Mouse (Mus musculus) T-helper 1 cell (primary cell): ENCODE measurements around the gene Bicc1.

Experiments used
- in situ Hi-C: fragments of 300-600 bp; cut with MboI, MseI; formaldehyde crosslinking; loops from one replicate; pipeline ENCODE4 v1.15.1; 2025; ENCODE audit warnings: high pct_unique_total_duplicates

Bicc1 gene

DNA sequence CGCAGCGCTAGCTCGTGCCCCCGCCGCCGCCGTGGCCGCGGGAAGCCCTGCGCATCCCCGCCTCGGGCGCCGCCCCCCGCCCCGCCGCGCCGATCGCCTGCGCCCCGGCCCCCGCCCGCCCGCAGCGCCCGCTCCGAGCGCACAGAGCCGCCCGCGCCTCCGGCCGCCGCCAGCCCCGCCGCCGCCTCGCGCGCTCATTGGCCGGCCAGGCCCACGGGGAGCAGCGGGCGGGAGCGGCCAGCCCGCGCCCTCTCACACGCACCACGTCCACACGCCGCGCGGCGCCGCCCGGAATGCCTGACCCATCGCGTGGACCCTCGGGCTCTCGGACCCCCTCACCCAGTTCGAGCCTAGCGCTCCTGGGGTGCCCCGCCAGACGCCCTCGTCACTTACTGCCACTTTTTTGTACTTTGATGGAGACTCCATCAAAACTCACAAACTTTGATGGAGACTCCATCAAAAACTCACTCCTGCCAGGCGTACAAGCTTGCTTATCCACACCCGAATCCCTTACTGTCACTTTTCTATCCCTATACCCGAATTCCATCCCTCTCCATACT is at the start of gene Bicc1:
Bicc1 (minus strand) TSS at position 25 of the 560 bp plus-strand sequence.
- in situ Hi-C loops: no loop called here

DNA sequence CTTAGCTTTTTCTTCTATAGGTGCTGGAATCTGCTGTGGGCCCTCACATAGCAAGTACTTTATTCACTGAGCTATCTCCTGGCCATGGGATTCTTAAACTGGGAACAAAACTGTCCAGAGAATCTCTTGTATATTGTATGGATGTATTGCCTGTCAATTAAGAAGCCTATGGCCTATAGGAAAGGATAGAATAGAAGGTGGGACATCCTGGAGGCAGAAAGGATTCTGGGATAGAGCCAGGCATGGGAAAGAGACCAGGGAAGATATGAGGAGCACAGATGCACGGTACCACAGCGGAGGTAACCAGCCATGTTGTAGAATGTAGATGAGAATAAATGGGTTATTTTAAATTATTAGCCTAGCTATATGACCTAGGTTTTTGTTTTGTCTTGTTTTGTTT is 42.0 kb upstream of the Bicc1 start:
- in situ Hi-C loops: loop anchor here (10.0 kb wide), 1 partner anchor 887 kb away; no protein-coding TSS in a partner anchor

DNA sequence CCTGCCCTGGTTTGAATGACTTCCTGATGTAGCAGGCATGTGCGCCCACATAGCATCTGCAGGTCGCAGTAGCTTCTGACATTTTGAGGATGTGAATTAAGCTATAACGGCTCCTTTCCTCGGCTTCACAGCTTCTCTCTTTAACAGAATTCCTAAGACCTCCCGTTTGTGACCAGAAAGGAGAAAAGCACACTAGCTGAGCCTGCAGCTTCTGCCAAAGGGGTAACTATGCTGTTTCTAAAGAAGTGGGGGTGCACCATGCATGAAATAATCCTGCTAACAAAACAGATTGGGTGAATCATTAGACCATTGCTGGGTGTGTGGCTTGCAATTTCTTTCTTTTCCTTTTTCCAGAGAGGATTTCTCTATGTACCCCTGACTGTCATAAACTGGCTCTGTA is 41.5 kb upstream of the Bicc1 start:
- in situ Hi-C loops: loop anchor here (10.0 kb wide), 1 partner anchor 886 kb away; no protein-coding TSS in a partner anchor

DNA sequence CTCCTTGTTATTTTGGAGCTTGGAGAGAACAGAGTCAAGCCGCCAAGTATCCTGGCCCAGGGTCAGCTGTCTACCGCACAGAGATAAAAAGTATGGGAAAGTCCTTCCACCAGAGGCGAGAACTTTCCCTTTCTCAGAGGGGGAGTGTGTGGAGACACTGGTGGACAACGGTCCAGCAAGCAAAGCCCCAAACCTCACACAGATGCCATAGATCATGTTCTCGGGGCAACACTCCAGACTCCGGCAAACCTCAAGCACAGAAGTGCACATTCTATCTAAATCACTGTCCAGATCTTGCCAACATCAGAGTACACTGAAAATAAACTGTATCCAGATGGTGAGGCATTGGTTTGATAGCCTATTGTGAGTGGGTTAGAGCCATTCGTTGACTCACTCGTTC is 39.2 kb upstream of the Bicc1 start:
- in situ Hi-C loops: no loop called here

DNA sequence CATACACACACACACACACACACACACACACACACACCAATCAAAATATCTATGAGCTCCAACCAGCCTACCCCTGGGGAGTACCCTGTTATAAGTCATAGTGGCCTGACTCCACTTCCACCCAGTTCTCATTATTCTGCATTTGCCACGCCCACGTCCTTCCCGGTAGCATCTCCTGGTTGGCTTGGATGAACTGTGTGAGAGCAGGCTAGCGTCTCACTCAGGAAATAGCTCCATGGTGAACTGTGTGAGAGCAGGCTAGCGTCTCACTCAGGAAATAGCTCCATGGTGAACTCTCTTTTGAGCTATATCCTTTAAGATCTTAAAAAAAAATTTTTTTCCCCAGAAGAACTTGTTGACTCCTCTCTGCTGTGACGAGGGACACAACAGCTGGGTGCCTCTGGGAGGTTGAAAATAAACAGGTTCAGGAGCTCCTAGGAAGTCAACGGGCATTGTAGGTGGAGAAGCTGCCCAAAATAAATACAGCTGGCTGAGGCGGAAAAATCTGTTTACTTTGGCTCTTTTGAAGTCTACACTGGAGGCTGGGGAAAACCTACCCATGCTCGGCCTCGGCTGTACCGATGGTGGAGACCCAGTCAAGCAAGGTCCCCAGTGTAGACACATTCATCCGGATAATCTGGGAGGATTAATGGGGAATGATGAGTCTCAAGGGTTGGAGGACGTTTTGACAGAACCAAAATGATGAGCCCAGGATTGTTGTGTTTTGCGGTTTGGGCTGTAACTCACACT is 37.7 kb upstream of the Bicc1 start:
- in situ Hi-C loops: no loop called here

DNA sequence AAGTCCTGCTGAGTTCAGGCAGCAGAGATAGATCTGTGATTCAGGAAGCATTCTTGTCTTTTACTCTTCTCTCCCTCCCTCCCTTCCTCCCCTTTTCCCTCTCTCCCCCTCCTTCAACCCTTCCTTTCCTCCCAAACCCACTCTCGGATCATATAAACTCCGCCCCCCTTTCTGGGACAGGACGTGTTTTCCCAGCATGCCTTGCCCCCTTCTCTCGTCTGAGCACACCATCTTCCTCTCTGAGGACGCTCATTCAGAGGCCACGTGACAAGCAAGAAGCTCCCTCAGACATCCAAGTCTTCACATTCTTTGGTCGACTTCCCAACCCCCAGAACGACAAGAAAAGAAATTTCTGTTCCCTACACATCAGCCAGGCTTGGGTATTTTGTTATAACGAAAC is 36.0 kb upstream of the Bicc1 start:
- in situ Hi-C loops: no loop called here

DNA sequence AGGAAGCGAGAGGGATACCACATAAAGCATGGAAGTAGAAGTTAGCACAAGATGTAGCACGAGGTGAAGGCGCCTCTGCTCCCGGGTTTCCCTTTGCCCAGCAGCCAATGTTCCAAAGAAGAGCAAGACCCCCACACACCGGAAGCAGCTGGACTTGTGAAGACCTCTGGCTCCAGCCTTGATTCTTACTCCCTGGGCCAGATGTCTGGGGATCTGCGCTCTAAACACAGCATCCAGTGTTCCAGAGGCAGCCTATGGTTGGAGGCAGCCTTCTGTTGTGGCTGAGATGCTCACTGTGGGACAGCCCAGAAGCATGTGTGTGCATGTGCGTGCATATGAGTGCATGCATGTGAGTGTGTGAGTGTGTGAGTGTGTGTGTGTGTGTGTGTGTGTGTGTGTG is 35.2 kb upstream of the Bicc1 start:
- in situ Hi-C loops: no loop called here

DNA sequence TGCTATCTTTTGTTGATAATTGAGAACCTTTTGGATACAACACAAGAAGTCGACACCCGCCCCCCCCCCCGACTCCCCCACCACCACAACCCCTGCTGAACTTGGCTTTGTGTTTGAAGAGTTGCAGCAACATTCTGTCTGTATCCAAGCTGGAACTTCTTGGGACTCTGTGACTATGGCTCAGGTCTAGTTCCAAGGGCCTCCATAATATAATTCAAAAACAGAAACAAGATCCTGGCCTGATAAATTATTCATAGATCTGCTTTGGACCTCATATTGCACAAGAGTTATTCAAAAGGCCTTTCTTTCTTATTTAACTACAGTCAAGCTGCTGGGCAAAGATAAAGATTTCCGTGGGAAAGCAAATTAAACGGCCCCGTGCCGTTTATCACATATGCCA is 33.8 kb upstream of the Bicc1 start:
- in situ Hi-C loops: no loop called here

DNA sequence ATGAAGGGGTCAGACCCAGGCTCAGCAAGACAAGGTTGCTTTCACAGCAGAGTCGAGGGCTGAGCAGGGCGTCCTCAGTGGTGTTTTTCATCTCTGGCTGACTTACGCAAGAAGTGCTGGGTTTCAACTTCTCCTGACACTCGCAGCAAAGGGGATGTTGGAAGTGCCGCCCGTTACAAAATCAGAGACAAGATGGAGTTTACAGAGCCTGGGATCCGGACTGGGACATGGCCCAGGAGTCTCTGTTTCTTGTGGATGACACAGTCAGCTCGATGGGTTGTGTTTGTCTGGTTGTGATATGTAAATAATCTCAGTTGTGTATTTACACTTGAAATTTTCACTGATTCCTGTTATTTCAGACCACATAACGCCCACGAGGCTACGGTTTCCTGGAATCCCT is 33.4 kb upstream of the Bicc1 start:
- in situ Hi-C loops: no loop called here

DNA sequence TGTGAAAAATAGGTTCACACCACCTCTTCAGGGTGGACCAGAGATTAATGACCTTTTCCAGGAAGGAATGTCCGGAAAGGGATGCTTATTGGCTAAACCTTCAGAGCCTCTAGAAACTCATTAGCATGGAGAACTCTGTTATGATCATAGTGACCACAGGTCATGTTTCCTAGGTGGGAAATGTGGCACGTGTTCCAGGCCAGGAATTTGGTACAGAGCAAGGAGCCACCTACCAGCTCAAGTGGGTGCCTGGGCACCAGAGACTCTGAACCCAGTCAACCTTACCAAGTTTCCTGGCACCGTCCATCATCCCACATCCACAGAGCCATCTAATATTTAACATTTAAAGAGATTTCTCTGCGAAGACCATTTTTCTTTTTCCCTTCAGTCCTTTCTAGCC is 29.2 kb upstream of the Bicc1 start:
- in situ Hi-C loops: no loop called here

DNA sequence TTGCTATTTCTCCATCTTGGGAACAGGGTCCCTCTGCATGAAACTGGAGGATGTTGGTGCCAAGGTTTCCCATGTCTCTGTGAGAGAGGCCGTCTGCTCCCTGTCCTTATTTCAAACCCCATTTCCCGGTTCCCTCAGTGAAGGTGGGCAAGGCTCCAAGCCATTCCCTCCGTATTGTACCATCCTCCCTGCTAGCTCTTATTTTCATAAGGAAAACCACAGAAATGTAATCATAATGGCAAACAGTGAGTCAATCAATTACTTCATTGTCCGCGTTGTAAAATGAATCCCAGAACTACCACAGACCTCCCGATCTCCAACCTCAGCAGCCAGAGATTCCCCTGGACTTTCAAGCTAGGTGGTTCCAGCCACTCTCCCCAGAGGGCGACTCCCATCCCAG is 25.6 kb upstream of the Bicc1 start:
- in situ Hi-C loops: no loop called here

DNA sequence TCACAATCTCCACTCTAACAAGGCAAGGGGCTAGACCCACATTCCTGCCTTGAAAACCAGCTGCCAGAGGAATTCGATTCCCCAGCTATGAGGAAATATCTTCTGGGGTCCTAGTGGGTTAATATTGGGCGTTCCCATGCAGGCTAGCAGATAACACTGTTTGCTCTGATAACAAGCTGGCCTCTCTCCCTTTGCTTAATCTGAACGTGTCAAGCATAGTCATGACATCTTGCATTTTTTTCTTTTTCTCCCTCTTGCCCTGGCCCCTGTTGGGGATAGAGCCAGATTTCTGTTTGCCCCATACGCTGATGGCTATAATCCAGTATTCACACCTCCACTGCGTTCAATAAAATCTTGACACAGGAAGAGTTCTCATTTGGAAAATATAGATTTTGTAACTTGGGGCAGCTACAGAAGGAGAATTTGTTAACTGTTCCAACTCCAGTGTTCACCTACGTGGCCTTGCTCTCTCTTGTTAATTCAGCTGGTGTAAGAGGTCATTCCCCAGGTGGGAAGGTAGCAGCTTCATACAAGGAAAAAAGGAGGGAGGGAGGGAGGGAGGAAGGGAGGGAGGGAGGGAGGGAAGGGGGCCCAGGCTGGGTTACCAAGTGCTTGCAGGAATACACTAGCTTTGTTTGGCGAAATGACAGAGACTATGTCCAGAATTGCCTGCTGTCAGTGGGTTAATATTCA is 24.0 kb upstream of the Bicc1 start:
- in situ Hi-C loops: no loop called here

DNA sequence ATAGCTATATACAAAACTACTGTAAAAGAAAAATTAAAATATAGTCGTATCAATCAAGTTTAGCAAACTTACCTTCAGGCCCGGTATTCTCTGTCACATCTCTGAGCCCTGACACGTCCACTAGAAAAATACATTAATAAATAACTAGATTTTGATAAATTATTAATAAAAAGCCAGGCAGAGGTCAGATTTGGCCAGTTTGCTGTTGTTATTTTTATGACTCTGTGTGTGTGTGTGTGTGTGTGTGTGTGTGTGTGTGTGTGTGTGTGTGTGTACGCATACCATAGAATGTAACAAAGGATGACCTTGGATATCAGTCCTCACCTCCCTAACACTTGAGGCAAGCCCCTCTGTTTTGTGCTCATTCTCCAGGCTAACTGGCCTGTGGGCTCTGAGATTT is 22.4 kb upstream of the Bicc1 start:
- in situ Hi-C loops: no loop called here

DNA sequence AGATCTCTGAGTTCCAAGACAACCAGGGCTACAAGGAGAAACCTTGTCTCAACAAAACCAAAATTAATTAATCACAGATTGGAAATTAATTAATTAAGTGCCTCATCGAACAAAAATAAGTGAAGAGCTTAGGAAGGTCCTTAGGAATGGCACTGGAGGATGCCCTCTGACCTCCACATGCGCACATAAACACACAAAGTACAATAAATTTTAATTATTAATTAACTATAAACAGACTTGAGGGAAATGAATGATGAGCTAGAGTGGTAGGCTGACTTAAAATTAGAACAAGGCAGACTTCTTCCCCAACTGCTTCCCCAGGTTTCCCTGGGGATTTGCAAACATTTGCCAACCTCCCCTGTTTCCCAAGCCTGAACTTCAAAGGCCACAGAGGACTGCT is 21.6 kb upstream of the Bicc1 start:
- in situ Hi-C loops: no loop called here

DNA sequence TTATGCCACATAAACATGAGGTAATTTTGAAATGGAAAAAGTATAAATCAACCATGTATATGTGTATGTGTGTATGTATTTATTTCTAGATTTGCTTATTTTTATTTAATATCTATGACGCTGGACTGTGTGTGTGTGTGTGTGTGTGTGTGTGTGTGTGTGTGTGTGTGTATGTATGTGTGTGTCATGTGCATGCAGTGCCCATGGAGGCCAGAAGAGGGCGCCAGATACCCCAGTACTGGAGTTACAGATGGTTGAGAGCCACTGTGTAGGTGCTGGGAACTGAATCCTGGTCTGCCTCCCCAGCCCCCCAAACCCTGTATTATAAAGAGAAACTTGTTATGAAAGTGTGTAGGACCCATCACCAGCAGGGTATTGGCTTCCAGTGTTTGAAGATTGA is 20.6 kb upstream of the Bicc1 start:
- in situ Hi-C loops: no loop called here

DNA sequence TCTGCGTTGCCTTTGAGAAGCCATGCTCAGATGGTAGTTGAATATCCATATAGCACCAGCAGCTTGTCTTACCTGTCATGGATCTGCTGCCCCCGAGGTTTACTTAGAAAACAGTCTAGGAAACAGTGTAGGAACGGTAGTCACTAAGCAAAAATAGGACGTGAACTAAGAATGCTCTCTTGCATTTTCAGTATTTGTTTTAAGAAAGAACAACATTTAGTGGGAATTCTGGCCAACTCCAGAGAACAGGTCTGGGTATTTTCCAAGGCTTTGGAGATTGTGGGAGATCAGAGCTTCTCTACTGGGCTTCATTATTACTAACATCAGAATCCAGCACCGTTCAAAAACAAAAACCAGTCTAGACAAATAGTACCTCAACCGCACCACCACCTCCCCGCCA is 17.7 kb upstream of the Bicc1 start:
- in situ Hi-C loops: no loop called here

DNA sequence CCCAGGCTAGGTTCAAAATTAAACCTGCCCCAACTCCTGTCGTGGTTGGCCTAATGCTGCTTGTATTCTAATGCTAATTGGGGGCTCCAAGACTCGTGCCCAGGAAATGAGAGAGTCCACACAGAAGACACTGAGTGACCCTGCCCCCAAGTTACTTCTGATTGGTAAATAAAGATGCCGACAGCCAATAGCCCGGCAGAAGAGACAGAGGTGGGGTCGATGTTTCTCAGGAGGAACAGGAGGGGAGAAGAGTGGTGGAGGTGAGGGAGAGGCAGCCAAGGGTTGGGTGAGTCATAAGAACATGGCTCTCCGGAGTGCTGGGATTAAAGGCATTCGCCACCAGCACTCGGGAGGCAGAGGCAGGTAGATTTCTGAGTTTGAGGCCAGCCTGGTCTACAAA is 16.8 kb upstream of the Bicc1 start:
- in situ Hi-C loops: no loop called here

DNA sequence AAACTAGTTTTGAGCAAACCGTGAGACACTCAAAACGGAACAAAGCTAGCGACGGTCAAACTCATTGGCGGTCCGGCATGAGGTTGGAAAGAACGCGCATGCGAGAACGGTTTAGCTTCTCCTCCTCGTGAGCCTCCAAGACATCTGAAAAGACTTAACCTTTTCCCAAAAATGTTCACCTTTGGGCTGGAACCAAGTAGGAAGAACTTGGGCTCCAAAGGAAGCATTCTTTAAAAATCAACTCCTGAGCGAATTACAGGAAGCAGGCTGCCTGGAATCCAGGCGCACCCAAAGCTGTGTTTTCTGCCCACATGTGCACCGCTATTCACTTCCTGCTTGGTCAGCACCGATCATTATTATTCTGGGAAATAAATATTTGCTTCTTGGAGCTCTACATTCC is 15.8 kb upstream of the Bicc1 start:
- in situ Hi-C loops: no loop called here

DNA sequence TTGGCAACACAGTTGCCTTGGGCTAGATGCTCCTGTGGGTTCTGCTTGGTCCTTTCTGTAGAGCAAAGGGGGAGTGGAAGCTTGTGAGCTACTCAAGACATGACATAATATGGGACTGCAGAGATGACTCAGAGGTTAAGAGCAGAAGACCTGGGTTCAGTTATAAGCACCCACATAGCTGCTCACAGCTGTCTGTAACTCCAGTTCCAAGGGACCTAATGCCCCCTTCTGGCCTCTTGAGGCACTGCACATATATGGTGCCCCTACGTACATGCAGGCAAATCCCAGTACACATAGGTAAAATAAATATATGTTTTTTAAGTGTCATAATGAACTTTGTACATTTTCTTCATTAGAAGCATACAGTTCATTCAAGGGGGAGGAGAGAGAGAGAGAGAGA is 11.9 kb upstream of the Bicc1 start:
- in situ Hi-C loops: no loop called here

DNA sequence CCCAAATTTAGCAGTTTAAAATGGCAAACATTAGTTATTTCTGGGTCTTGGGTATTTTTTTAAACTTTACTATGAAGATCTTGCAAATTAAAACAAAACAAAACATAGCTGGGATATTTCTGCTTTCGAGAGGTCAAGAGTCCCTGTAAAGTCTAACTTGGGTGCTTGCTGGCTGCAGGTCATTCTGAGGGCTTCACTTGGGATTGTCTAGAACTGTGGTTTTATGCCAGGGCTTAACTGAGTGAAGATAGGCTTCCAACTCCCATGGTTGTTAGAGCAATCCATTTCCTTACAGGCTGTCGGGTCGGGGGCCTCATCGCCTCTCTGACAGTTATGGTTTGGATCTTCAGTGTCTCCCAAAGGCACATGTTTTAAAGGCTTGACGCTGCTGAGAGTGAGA is 11.3 kb upstream of the Bicc1 start:
- in situ Hi-C loops: no loop called here

DNA sequence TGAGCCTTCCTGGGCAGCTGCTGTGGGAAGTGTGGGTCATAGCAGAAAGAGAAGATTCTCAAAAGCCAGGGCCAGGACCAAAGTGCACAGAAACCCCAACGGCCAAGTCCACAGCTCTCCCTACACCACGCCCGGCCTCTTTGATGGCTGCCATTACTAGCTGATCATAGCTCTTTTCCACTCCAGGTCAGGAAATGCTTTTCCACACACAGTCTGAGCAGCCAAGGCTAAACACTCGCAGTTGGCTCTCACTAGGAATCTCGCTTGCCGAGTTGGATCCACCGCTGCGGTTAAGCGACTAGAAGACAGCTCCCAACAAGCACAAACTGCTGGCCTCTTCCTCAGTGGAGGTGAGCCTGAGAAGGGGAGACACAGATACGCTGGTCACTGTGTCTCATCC is 10.3 kb upstream of the Bicc1 start:
- in situ Hi-C loops: no loop called here

DNA sequence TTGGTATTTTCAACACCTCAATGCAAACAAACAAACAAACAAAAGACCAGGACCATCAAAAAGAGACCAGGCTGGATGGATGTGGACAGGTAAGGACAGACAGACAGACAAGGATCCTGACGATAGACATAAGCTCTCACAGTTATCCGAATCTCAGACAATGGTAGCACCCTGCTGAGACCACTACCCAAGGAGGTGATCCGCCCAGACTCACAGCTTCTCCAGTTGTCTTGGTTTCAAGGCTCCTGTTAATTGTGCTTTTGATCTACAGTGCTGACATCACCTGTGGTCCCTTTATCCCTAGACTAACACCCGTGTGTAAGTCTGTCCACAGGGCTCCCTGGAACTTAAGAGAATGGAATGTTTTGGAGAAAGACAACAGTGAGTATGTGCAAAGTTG is 9.7 kb upstream of the Bicc1 start:
- in situ Hi-C loops: no loop called here

DNA sequence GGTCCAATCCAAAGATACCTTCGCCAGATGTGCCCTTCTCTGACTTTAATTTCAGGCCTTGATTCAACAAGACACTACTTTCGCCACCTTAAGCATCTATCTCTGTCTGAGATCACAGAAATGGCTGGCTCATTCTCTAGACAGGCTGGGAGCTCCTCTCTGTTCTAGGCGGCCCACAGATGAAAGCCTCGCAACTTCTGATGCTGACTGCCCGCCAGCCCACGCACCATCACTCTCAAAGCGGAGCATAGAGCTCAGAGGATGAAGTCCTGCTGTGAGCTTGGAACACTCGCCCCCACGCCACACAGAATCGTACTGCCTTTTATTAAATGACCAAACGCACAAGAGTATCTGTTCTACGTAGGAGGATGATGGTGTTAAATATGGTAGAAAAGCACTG is 949 bp upstream of the Bicc1 start:
- in situ Hi-C loops: no loop called here
